Mouse (Mus musculus): Measurements from ENCODE around the gene Gm20388.

DNA sequence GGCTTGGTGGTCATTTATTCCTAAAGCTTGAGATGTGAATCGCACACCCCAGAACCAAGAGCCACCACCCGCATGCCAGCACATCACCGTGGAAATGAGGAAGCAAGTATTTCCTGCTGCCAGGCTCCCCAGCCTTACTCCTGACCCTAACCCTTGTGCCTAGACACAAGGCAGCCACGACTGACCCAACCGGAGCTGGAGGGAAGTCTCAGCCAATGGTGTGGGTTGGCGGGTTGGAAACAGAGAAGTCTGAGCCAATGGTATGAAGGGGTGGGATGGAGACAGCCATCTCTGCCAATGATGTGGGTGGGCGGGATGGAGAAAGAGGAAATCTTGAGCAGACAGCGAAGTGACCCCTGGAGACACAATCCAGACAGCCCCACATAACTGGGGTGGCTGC is 1314.1 kb downstream of the Gm20388 start:
- no peak for TF ChIP-seq CTCF (IDR thresholded peaks at IDR 0.05; ENCODE audit: borderline replicate concordance, extremely low read depth, insufficient read depth, insufficient read length)
- no peak for TF ChIP-seq POLR2A (IDR thresholded peaks at IDR 0.05; ENCODE audit: borderline replicate concordance, extremely low read depth, insufficient read depth, insufficient read length, poor library complexity, severe bottlenecking)

Data from brain, embryonic 14.5 days (tissue).